Mouse (Mus musculus) CD4-positive helper T cell, adult 2 months (primary cell): ENCODE measurements at regions not wholly inside any gene's neighbourhood (a gene's known extent, or its start where the extent isn't known, plus 50 kb on each side); places are given as distances from the start of the nearest gene placed in this dataset.

Source experiments
- DNase-seq: peaks from one replicate; pipeline ENCODE4 v3.0.0-alpha.2; 2012; ENCODE audit warnings: low read depth, missing footprints, low spot score

DNA sequence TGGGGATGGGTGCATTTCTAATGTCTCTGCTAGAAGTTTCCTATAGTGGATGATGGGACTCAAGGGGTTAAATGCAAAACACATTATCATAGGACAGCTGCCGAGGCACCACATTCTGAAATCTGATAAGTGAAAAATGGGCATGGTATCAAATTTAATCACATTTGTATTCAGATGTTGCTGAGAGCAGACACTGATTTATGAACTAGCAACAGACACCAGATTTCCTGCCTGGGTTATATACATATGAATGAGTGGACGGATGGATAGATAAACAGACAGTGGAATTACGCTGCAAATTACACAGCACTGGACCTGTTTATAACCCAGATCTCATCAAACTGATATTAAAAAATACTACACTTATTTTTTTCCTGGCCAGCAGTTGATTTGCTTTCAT, 166.2 kb downstream of the Cmpk2 start:
- no peak for DNase-seq

DNA sequence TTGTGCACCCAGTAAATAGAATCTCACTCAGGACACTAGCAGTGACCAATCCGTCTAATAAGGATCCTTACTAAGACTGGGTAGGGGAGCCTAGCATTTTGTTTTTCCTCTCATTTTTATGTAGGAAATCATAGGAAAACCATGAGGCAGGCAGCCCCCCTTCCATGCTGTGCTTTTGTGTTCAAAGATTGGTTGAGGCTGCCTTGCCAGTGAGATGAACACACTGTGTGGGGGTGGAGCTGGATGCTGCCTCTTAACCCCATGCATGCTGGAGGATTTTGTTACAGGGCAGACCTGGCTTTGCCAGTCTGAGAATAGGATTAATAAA, 162.8 kb downstream of the Cmpk2 start:
- DNase-seq, result no peak

DNA sequence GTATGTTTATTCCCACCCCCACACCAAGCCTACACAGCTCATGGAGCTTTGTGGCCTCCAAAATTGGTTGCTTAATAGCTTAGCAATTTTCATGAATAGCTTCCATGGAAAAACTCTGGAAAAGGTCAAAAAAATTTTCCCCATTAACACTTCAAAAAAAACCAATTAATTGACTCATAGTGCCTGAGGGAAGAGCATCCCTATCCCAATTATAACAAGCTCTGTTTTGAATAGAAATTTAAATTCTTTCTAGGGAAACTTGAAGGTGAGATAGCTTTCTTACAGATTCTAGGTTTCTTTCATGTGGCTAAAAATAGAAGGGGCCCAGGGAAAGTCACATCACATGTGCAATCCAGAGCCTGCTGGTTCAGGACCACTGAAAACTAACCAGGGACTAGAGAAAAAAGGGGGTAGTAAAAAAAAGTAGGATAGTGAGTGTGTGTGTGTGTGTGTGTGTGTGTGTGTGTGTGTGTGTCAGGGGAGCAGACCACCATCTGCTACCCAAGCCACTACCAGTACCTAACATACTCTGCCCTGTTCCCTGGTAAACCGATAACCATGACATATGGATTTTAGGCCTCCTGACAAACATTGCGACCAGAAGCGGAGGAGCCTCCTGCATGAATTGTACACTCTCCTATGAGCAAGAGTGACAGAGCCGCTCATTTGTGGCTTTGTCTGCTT, 162.2 kb downstream of the Cmpk2 start:
- DNase-seq, result no peak

DNA sequence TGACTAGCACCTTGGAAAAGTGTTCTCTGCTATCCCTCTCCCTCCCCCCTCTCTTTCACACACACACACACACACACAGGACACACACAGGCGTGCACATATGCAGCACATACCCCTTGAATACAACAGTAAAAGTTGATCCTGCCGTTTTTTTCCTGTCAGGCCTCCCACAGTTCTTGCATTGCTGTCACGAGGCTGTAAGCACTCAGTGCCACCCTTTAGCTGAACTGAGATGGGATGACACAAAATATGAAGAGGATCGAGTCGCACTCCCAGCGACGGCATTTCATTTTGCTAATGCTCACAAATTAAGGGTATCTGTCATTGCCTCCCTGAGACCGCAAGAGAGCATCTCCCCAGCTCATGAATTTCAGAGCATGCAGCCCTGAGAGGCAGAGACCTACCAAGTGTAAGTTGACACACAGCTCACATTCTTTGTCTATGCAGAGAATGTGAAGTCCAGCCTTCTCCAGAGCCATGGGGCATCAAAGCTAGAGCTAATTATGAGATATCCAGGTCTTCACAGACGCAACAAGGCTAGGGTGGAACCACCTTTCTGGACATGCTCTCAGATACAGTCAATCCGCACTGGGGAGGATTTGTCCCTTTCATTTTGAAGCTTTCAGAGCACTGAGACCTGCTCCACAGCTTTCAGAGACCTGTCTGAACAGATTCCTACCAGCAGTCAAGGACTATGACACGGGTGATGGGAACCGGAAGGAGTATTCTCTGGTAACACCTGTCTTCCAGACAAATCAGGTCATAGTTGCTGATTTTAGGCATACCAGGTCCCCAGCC, 152.3 kb downstream of the Cmpk2 start:
- no peak for DNase-seq

DNA sequence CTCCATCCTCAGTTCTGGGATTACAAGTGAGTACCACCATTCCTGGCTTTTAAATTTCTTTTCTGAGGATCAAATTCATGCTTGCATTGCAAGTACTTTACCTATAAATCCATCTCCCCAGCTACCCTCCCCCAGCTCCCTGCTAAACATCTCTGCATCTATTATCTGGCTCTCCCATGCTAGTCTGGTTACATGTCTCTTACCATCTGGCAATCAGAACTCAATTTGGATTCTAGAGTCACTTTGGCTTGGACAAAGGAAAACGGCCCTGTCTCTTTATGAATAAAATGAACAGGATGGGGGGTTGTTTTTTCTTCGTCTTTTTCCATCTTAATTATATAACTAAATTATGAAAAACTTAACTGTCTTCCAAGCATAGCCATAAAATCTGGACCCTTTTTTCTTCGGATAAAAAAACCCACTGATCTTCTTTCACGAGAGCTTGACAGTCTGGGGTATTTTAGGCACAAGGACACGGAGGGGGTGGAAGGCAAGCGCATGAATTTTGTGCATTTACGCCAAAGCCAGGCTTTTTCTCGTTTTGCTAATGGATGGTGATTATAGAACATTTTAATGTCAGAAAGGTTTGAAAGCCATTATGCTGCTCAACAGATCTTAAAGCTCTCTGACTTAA, 151.6 kb downstream of the Cmpk2 start:
- DNase-seq, result no peak

DNA sequence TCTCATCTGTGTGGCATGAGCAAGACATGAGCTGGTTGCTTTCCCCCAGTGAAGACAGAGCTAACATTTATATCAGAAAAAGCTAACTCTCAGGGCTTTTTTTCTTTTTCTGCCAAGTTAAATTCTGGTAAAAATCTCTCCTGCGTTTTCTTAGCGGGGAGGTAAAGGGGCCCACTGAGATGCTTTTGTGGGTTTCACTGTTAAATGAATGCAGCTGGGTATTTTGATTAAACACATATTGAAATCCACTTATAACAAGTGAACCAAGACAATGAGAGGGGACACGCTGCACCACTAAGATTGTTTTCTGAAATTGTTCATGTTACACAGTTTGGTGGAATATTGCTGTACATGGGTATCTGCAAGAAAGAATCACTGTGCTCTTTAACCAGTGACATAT, 149.0 kb downstream of the Cmpk2 start:
- no peak for DNase-seq

DNA sequence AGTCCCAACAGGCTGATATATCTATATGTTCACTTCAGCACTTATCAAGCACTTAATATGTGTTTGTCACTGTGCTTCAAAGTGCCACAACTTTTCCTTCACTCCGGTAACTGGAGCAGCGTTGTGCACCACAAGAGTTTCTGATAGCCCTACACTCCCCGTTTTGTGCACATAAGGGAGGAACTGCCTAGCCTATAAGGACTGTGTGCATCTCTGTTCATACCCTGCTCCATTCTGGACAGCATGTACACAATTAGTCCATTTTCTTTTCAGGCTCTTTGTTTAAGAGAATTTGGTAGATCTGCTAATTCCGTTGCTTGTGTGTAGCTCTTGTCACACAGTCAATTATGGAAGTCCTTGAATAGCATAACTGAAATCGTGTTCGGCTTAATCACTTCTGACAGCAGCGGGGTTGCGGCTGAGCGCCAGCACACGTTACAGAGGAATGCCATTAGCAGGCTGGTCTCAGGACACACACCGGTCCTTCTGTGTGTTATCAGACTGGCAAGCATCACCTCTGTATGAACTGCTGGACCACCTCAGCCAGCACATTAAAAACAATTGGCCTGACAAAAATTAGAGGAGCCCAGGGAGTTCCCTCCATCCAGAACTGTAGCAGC, 144.2 kb downstream of the Cmpk2 start:
- no peak for DNase-seq

DNA sequence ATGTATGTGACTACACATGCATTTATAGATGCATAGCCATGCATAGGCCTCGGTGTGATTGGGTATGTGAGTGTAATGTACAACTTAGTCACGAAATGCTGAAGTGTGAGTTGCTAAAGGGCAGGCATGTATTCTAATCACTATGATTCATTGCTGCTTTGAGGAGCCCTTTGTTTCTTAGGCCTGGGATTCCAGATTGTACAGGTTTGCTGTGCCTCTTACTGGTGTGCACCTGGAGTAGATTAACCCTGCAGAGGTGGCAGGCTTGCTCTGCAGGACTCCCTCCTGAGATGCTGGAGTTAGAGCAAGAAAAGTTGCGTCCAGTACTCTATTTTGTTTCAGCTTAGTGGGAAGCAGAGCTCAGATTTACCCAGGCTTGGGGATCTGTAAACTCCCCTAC, 141.1 kb downstream of the Cmpk2 start:
- no peak for DNase-seq

DNA sequence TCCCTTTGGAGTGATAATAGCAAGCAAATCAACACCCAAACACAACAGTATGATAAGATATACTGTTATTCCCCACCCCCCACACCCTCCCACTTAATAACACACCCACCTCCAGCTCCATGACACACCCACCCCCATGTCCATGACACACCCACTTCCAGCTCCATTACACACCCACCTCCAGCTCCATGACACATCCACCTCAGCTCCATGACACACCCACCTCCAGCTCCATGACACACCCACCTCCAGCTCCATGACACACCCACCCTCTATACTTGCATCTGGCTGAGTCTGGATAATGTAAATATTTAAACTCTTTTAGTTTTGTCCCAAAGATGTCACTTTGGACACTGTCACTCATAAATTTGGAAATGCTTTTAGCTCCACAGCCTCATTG, 129.5 kb downstream of the Cmpk2 start:
- DNase-seq, result no peak

DNA sequence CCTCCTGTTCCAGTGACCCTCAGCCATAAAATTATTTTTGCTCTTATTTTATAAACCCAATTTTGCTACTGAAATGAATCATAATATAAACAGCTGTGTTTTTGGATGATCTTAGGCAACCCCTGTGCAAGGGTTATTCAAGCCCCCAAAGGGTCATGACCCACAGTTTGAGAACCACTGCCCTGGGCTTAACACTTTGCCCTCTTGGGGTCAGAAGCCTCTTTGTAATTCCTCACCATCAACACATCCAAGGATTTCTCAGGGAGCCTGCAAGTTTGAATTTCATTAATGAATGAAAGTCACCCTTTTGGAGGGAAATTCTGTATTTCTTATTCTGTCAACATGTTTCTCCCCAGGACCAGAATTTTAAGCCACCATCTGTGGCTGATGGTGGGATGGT, 123.1 kb downstream of the Cmpk2 start:
- no peak for DNase-seq

DNA sequence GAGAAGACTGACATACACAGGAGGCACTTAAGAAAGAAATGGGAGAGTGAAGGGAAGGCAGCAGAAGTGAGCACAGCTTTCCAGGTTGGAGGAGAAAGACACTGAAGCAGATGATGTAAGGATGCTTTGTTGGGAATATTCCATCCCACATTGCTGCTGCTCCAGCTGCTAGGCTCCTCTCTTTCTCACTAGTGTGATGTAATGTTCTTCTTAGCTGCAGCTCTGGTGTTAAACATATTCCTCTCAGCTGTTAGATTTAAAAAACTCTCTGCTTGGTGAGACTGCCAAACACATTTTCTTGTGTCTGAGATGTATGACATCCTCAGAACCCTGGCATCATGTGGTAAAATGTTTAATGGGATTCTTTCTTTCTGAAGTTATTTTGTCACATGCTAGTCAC, 120.1 kb downstream of the Cmpk2 start:
- no peak for DNase-seq

DNA sequence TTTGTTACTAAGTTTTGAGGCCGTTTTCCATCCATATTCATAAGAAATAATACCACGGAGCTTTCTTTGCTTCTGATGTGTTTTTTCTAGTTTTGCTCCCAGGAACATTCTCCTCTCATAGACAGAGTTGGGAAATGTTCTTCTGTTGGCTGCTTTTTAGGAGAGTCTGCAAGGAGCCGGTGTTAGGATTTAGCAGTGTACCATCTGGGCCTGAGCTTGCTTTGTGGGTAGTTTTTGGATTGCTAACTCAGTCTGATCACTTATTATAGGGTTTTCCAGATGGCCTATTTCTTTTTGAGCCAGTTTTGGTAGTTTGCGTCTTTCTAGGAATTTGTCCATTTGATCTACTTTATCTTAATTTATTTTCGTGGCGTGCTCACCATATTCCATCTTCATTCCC, 108.4 kb downstream of the Cmpk2 start:
- DNase-seq, result no peak

DNA sequence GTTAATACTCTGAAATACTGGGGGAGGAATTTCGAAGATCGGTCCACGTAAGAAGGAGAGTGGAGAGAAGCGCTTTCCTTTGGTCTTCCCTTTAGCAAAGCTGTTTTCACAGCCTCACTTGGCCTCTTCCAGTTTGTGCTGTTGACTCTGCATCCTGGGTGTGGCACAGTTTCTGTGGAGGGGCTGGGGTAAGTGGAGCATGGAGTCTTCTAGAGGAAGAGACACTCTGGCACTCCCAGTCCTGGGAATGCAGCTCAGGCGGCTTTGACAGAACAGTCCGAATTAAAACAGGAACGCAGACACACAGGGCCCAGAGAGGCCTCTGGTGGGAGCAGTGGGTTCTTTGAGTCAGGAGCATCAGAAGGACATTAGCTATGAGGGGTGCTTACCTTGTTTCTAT, 102.6 kb downstream of the Cmpk2 start:
- no peak for DNase-seq

DNA sequence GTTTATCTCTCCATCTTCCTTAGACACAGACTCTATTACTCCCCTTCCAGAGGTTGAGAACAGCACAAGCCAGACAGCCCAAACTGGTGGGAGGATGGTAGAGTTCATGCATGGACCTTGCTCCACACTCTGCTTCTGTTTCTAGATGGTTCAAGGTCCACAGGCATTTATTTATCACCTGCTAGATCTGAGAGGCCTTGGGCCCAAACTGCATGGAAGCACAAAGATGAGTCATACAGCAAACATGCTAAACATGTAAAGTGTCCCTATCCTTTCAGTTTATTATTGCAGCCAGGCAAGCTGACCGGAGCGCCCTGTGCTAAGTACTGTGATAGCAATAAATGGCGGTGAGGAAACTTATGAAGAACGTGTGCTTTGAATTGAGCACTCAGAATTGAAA, 98.4 kb downstream of the Cmpk2 start:
- no peak for DNase-seq

DNA sequence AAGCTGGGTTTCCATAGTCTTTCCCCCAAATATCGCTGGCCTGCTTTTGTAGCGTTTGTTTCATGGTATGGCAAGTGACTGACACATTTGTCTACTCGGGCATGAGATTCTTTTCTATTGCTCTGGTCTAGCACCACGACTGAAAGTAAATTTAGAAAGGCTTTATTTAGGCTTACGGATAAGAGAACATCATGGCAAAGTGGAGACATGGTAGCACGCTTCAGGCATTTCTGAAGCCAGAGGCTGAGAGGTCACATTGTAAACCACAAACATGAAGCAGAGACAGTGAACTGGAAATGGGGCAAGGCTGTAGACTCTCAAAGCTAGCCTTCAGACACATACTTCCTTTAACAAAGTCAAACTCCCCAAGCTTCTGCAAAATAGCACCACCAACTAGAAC, 93.9 kb downstream of the Cmpk2 start:
- no peak for DNase-seq

DNA sequence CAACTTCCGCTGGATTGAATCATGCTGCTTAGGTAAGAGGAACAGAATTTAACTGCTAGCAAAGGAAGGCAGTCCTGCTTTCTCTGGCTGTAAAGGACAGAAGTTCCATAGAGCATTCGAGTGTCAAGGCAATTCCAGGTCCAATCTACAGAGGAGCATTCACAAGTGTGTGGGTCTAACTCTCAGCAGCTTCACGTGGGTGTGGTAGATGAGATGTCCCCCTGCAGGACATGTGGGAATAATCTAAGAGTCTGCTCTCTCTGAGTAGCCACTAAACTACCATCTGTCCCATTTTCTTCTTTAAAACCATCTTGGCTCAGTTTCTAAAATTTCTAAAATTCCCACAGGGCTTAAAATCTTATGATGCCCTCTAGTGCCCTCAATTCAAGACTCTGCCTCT, 90.6 kb downstream of the Cmpk2 start:
- DNase-seq, result no peak

DNA sequence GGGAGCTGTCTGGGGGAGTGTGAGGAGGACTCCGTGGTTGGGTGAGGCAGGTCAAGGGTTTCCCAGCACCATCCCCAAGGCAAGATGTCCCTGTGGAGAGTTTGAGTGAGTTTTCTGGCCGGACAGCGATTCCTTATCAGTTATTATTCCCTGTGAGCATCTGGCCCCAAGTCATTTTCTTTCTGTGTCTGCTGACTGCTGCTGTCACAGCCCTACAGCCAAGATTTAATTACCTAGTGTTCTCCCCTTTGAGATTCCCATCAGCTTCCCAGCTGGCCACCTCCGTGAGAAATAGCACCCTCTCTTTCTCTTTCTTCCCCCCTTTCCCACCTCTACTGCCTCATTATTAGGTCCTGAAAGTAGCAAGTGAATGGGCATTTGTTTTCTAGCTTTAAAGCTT, 88.4 kb downstream of the Cmpk2 start:
- DNase-seq, result no peak

DNA sequence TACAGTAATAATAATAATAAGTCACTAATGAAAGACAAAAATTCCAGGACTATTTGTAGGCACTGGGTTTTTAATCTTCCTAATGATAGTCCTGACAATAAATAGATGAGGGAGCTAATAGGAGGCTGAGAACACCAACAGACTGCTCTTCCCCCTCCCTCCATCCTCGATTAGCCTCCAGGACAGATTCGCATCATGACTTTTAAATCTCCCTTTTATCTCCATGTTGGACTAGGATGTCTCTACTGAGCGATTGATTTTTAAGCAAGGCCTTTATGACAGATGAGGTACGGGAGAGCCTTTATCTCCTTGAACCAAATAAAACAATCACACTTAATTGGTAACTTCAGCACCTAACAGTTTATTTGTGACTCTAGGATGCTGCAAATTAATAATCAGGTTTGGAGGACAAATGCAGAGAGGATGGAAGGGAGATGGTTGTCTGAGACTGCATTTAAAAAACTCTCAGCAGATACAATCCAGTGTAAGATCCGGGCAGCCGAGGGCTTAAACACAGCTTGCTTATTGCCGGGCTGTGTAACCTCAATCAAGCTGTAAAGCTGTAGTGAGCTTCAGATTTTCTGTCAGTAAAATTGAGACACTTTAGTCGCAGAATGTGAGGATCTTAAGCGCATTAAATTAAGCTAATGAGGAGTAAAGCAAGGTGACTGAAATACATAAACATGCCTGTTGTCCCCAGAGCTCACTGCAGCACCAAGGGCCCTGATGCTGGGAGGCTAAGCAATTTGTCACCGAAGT, 82.3 kb downstream of the Cmpk2 start:
- DNase-seq, result no peak

DNA sequence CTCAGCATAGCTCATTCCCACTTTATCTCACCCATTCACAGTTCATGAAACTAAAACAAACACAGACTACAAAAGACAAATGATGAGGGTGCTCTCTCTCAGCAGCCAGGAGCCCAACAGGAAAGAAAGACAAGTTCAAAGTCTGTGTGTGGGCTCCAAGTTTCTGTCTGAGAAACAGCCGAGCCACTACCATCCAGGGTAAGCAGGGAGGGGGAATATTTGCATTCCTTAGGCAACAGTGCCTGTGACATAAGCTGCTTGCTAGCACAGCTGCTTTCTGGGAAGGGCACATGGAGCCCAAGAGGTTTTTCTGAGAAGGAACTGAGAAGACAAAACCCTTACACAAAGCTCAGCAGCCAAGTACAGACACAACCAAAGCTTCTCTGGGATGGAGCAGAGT, 78.5 kb downstream of the Cmpk2 start:
- no peak for DNase-seq

DNA sequence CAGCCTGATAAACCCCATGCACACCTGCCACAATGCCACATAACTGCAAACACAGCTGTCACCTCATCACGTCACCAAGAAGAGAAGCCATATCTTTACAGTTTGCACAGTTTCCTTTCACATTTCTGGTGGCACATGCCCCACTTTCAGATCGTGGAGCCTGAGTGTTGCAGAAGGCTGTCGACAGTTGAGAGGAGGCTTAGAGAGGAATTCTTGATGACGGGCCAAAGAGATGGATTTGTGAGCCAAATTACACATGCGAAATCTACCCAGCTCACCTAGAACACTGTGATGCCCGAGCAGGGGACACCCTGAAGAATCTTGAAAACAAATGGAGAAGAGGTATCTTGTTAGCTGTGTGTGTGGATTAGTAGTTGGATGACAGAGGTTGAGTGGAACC, 77.4 kb downstream of the Cmpk2 start:
- DNase-seq, result no peak

DNA sequence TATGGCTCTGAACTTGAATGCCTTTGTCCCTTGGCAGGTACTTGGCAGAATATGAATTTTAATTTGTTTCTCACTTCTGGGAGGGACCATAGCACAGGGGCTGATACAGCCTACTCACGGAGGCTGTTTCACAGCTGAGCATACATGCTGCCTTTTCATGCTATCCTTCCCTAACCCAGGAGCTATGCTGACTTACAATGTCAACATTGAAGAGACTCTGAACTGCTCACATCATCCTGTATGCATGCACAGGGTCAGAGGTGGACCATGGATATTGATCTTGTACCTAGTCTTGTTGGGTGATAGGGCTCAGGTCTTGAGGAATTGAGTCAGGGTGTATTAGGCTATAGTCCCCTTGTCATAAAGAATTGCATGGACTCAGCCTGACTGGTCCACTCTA, 74.5 kb downstream of the Cmpk2 start:
- no peak for DNase-seq

DNA sequence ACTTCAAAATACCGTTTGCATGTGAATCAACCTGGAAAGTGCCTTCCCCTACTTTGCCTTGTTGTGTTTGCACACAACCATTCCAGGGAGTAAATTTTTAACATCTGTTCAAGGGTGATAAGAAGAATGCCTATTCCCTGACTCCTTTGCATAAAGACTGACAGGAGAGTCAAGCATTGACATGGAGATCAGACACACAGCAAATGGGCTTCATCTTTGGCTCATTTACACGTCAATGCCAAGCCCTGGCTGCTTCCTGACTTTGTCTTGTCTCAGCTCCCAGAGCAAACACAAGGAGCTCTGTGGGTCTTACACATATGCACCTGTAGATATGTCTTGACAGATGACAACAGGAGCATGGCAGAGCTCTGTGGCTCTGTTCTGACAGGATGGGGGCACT, 73.4 kb downstream of the Cmpk2 start:
- DNase-seq, result no peak
